Mouse (Mus musculus) B cell, adult 2 months (primary cell): ENCODE measurements around the gene Plbd2.

Experiments
- DNase-seq, 2 experiments: peaks; one replicate each; pipeline ENCODE4 v3.0.0; 2022

Plbd2 gene

GRCm38 (mm10) chr5:120435731-120436501 lies 67.5 kb downstream of the Plbd2 start:
- DNase-seq, result no peak

GRCm38 (mm10) chr5:120435006-120435681 lies 68.3 kb downstream of the Plbd2 start:
- DNase-seq, result no peak

DNA sequence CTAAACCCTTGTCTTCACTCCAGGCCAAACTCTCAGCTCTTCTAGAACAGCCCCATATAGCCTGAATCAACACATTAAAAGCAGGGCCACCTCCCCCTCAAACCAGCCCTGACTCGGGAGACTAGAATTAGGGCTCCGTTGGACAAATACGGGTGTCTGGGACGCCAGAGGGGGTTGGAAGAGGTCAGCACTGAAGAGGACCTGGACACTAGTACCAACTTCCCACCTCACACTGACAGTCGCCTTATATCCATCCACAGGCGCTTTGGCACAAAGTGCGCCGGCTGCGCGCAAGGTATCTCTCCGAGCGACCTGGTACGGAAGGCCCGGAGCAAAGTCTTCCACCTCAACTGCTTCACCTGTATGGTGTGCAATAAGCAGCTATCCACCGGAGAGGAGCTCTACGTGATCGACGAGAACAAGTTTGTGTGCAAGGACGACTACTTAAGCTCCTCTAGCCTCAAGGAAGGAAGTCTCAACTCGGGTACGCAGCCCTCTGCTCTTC lies 69.1 kb downstream of the Plbd2 start:
- no peak for DNase-seq
